Mouse (Mus musculus) CH12.LX (cell line): ENCODE measurements around the gene Pds5a. TPM values are rescaled to one million over a fixed set of nuclear protein-coding genes. Genes with fewer than 3 reads are reported as not detected.

Experiments used
- DNase-seq: peaks from one replicate; pipeline ENCODE4 v3.0.0-alpha.2; 2013; ENCODE audit errors: extremely low read depth
- H3K27ac ChIP-seq: 2 replicates; pipeline ENCODE4 v1.5.1; 2012; ENCODE audit warnings: low read depth, mild to moderate bottlenecking, control low read depth, moderate library complexity; ENCODE audit not compliant: insufficient read depth
- H3K27me3 ChIP-seq: replicated peaks from 2 replicates; pipeline ENCODE3; 2012; ENCODE audit warnings: inconsistent platforms
- H3K36me3 ChIP-seq, 2 experiments: replicated peaks in 1 of 2; 2 replicates each; pipeline versions ENCODE3 to v1.6.1; 2012; ENCODE audit warnings: inconsistent platforms in 1 of 2, low read length in 1 of 2, mild to moderate bottlenecking in 1 of 2, mixed read lengths in 1 of 2, moderate library complexity in 1 of 2; ENCODE audit not compliant: control insufficient read depth in 1 of 2, insufficient read depth in 1 of 2
- H3K4me1 ChIP-seq, 2 experiments: 2 replicates each; pipeline ENCODE4 v1.6.1; 2012; ENCODE audit warnings: inconsistent platforms in 1 of 2, moderate library complexity in 1 of 2; ENCODE audit not compliant: insufficient read depth in 2 of 2, control insufficient read depth in 1 of 2
- H3K4me2 ChIP-seq: 2 replicates; pipeline ENCODE4 v1.6.1; 2012; ENCODE audit warnings: low read depth, mild to moderate bottlenecking, control low read depth; ENCODE audit not compliant: poor library complexity, insufficient read depth, severe bottlenecking
- H3K4me3 ChIP-seq, 3 experiments: fragments of 150-350 bp in 1 of 3; sonication (generic) in 1 of 3; replicated peaks in 1 of 3; 2 replicates each; pipeline versions ENCODE3 to v1.5.1; 2011 to 2012; ENCODE audit warnings: low read depth in 2 of 3, low read length in 2 of 3, mild to moderate bottlenecking in 2 of 3, moderate library complexity in 2 of 3, control low read depth in 1 of 3, improper control_type of control experiment in 1 of 3, inconsistent platforms in 1 of 3, mixed read lengths in 1 of 3; ENCODE audit not compliant: poor library complexity in 1 of 3
- H3K79me2 ChIP-seq: replicated peaks from 2 replicates; pipeline ENCODE4 v1.6.1; 2012; ENCODE audit warnings: mild to moderate bottlenecking, moderate library complexity; ENCODE audit not compliant: control insufficient read depth, poor library complexity, insufficient read depth, severe bottlenecking; ENCODE audit errors: extremely low read depth
- H3K9ac ChIP-seq: 2 replicates; pipeline ENCODE4 v1.6.1; 2012; ENCODE audit warnings: low read depth, mild to moderate bottlenecking, control low read depth, moderate library complexity; ENCODE audit not compliant: insufficient read depth
- H3K9me3 ChIP-seq: replicated peaks from 2 replicates; pipeline ENCODE3; 2012; ENCODE audit warnings: low read length, inconsistent platforms, mixed read lengths
- BHLHE40 ChIP-seq: IDR thresholded peaks from 2 replicates; pipeline ENCODE4 v1.6.1; 2011; ENCODE audit warnings: mild to moderate bottlenecking, low read depth, low read length, improper control_type of control experiment
- CHD1 ChIP-seq: IDR thresholded peaks from 2 replicates; pipeline ENCODE4 v1.6.1; 2012; ENCODE audit warnings: low read depth, low read length, improper control_type of control experiment, inconsistent platforms
- CTCF ChIP-seq, 2 experiments: IDR thresholded peaks in 1 of 2; conservative IDR thresholded peaks in 1 of 2; 2 replicates each; pipeline ENCODE4 v1.5.1; 2011 to 2012; ENCODE audit warnings: low read depth in 2 of 2, low read length in 2 of 2, improper control_type of control experiment in 1 of 2, inconsistent platforms in 1 of 2, mild to moderate bottlenecking in 1 of 2, moderate library complexity in 1 of 2
- E2F4 ChIP-seq: IDR thresholded peaks from 2 replicates; pipeline ENCODE4 v1.6.1; 2011; ENCODE audit warnings: low read depth, low read length, improper control_type of control experiment; ENCODE audit not compliant: insufficient replicate concordance
- EP300 ChIP-seq: IDR thresholded peaks from 2 replicates; pipeline ENCODE4 v1.6.1; 2011; ENCODE audit warnings: low read length, improper control_type of control experiment
- ETS1 ChIP-seq: conservative IDR thresholded peaks from 2 replicates; pipeline ENCODE4 v1.6.1; 2012; ENCODE audit warnings: low read depth, mild to moderate bottlenecking, inconsistent platforms, low read length, improper control_type of control experiment, moderate library complexity
- IRF4 ChIP-seq: IDR thresholded peaks from 2 replicates; pipeline ENCODE4 v1.6.1; 2014; ENCODE audit warnings: low read depth, mild to moderate bottlenecking, inconsistent platforms, low read length, improper control_type of control experiment
- JUN ChIP-seq: IDR thresholded peaks from 2 replicates; pipeline ENCODE4 v1.6.1; 2011; ENCODE audit warnings: low read depth, mild to moderate bottlenecking, low read length, improper control_type of control experiment, moderate library complexity; ENCODE audit not compliant: insufficient read depth
- JUND ChIP-seq: conservative IDR thresholded peaks from 2 replicates; pipeline ENCODE4 v1.6.1; 2011; ENCODE audit warnings: low read depth, low read length, improper control_type of control experiment
- MAFK ChIP-seq: IDR thresholded peaks from 2 replicates; pipeline ENCODE4 v1.6.1; 2011; ENCODE audit warnings: low read length, improper control_type of control experiment; ENCODE audit not compliant: insufficient replicate concordance
- MAX ChIP-seq: IDR thresholded peaks from 2 replicates; pipeline ENCODE4 v1.6.1; 2011; ENCODE audit warnings: low read length, improper control_type of control experiment
- MAZ ChIP-seq: IDR thresholded peaks from 2 replicates; pipeline ENCODE4 v1.6.1; 2012; ENCODE audit warnings: low read depth, mild to moderate bottlenecking, inconsistent platforms, low read length, improper control_type of control experiment, moderate library complexity
- MEF2A ChIP-seq: IDR thresholded peaks from 2 replicates; pipeline ENCODE4 v1.6.1; 2014; ENCODE audit warnings: low read depth, mild to moderate bottlenecking, inconsistent platforms, low read length, improper control_type of control experiment, borderline replicate concordance
- MYC ChIP-seq: IDR thresholded peaks from 2 replicates; pipeline ENCODE4 v1.6.1; 2011; ENCODE audit warnings: low read depth, mild to moderate bottlenecking, improper control_type of control experiment, low read length
- NELFE ChIP-seq: IDR thresholded peaks from 2 replicates; pipeline ENCODE4 v1.6.1; 2011; ENCODE audit warnings: low read depth, low read length, improper control_type of control experiment
- NRF1 ChIP-seq: IDR thresholded peaks from 2 replicates; pipeline ENCODE4 v1.6.1; 2014; ENCODE audit warnings: low read depth, mild to moderate bottlenecking, inconsistent platforms, low read length, improper control_type of control experiment, moderate library complexity
- PAX5 ChIP-seq: IDR thresholded peaks from 2 replicates; pipeline ENCODE4 v1.6.1; 2012; ENCODE audit warnings: low read length, inconsistent platforms, mixed read lengths
- POLR2A ChIP-seq: IDR thresholded peaks from 2 replicates; pipeline ENCODE4 v1.6.1; 2011; ENCODE audit warnings: low read depth, mild to moderate bottlenecking, improper control_type of control experiment, low read length
- POLR2AphosphoS2 ChIP-seq: IDR thresholded peaks from 2 replicates; pipeline ENCODE4 v1.6.1; 2011; ENCODE audit warnings: low read depth, low read length, improper control_type of control experiment
- RCOR1 ChIP-seq: conservative IDR thresholded peaks from 2 replicates; pipeline ENCODE4 v1.6.1; 2012; ENCODE audit warnings: low read depth, mild to moderate bottlenecking, inconsistent platforms, low read length, improper control_type of control experiment
- SIN3A ChIP-seq: IDR thresholded peaks from 2 replicates; pipeline ENCODE4 v1.6.1; 2012; ENCODE audit warnings: low read length, improper control_type of control experiment, inconsistent platforms
- SMC3 ChIP-seq: IDR thresholded peaks from 2 replicates; pipeline ENCODE4 v1.6.1; 2011; ENCODE audit warnings: low read depth, low read length, improper control_type of control experiment
- TCF12 ChIP-seq: IDR thresholded peaks from 2 replicates; pipeline ENCODE4 v1.6.1; 2014; ENCODE audit warnings: low read depth, mild to moderate bottlenecking, inconsistent platforms, low read length, improper control_type of control experiment
- USF2 ChIP-seq: conservative IDR thresholded peaks from 2 replicates; pipeline ENCODE4 v1.6.1; 2011; ENCODE audit warnings: low read depth, low read length, improper control_type of control experiment
- ZC3H11A ChIP-seq: IDR thresholded peaks from 2 replicates; pipeline ENCODE4 v1.6.1; 2012; ENCODE audit warnings: low read depth, mild to moderate bottlenecking, inconsistent platforms, low read length, improper control_type of control experiment
- ZMIZ1 ChIP-seq: IDR thresholded peaks from 2 replicates; pipeline ENCODE4 v1.6.1; 2012; ENCODE audit warnings: low read depth, mild to moderate bottlenecking, inconsistent platforms, low read length, improper control_type of control experiment
- ZNF384 ChIP-seq: IDR thresholded peaks from 2 replicates; pipeline ENCODE4 v1.6.1; 2012; ENCODE audit warnings: low read depth, low read length, improper control_type of control experiment, inconsistent platforms
- dilution Hi-C: fragments of 300-500 bp; cut with MboI; formaldehyde crosslinking; loops from 2 replicates; pipeline ENCODE4 v1.14.3; 2020; ENCODE audit warnings: low sequenced_read_pairs; ENCODE audit not compliant: extremely low pct_unique_long_range_greater_than_20kb, extremely low pct_ligation_motif_present
- in situ Hi-C: fragments of 300-500 bp; cut with MboI; formaldehyde crosslinking; loops from 3 replicates; pipeline ENCODE4 v1.14.3; 2019; ENCODE audit warnings: low sequenced_read_pairs, low pct_ligation_motif_present, low pct_unique_long_range_greater_than_20kb, mixed read lengths
- polyA plus RNA-seq: library from polyadenylated mRNA; unstranded; fragments of >175 nt; gene quantifications from 2 replicates; pipeline ENCODE4 v1.2.1, GENCODE M21; 2012; ENCODE audit warnings: low read depth; ENCODE audit not compliant: insufficient read length
- total RNA-seq, 2 experiments: library from RNA; depleted of rRNA; stranded (reverse); fragments of 300-350 nt in 1 of 2; fragments of >200 nt in 1 of 2; gene quantifications; 2 replicates each; pipeline ENCODE4 v1.2.3; 2012 to 2014

Pds5a gene
- total and polyA plus RNA-seq, 3 experiments: 126 to 178 (median 140) TPM

GRCm38 (mm10) chr5:65624340-65624739 lies 73.7 kb downstream of the Pds5a start:
- Histone ChIP-seq H3K4me1 (no peaks in the 10 kb centered on the region), H3K79me2 (peaks cover 4% of the 10 kb centered on the region; the same call in 1 of the 2 replicates), H3K4me3 (no peak overlapping the region), H3K27me3 (no peaks in the 10 kb centered on the region), H3K9me3 (no peaks in the 10 kb centered on the region), H3K36me3 (peaks cover 34 to 77% of the 10 kb centered on the region in 2 experiments), H3K9ac (no peak overlapping the region), H3K4me2 (no peak overlapping the region), H3K27ac (no peak overlapping the region)
- dilution Hi-C loops (no loop called here), in situ Hi-C loops (no loop called here)
- no peak for DNase-seq
- no peak for TF ChIP-seq IRF4
- no peak for TF ChIP-seq E2F4
- TF ChIP-seq JUN: no peak
- TF ChIP-seq JUND: no peak
- no peak for TF ChIP-seq SIN3A
- TF ChIP-seq NELFE: no peak
- TF ChIP-seq NRF1: no peak
- no peak for TF ChIP-seq ZC3H11A
- no peak for TF ChIP-seq EP300
- no peak for TF ChIP-seq ZMIZ1
- no peak for TF ChIP-seq MAX
- no peak for TF ChIP-seq SMC3
- no peak for TF ChIP-seq PAX5
- TF ChIP-seq BHLHE40: no peak
- no peak for TF ChIP-seq MEF2A
- TF ChIP-seq MAFK: no peak

GRCm38 (mm10) chr5:65613152-65613924 lies 84.7 kb downstream of the Pds5a start:
- Histone ChIP-seq H3K27ac (no peak overlapping the region), H3K4me2 (no peak overlapping the region), H3K79me2 (peaks cover 27% of the 10 kb centered on the region), H3K9ac (no peak overlapping the region), H3K4me1 (no peaks in the 10 kb centered on the region), H3K36me3 (peaks cover 47 to 83% of the 10 kb centered on the region in 2 experiments), H3K4me3 (no peak overlapping the region), H3K9me3 (no peaks in the 10 kb centered on the region), H3K27me3 (no peaks in the 10 kb centered on the region)
- no peak for DNase-seq
- dilution Hi-C loops (no loop called here), in situ Hi-C loops (no loop called here)
- TF ChIP-seq NRF1 (no peak), POLR2A (no peak), ETS1 (no peak), TCF12 (no peak), CTCF (conservative IDR thresholded peaks at IDR 0.05 in 1 of 2, IDR thresholded peaks at IDR 0.05 in 1 of 2; ENCODE audit: low read depth in 2 of 2, low read length in 2 of 2) (no peak), MAZ (no peak), POLR2AphosphoS2 (no peak), MAX (no peak), CHD1 (no peak), EP300 (no peak), RCOR1 (no peak), ZC3H11A (no peak), MAFK (no peak), MYC (no peak), E2F4 (no peak), SMC3 (no peak), JUND (no peak), ZNF384 (no peak), ZMIZ1 (no peak), USF2 (no peak)
